ENCODE assay signal across 8 mouse cellular contexts in genomic region chr13:47288449-47288848, GRCm38 (mm10).
DNase-seq lines count a peak whose midpoint lies in the region; ATAC-seq lines count a peak whose summit lies in the region.

No protein-coding gene starts in this region.

- no peak overlapping the region for H3K4me2 ChIP-seq in kidney, embryonic 16.5 days (replicated peaks; ENCODE audit: low read depth, low read length)
- H3K4me2 ChIP-seq in limb, embryonic 15.5 days = no peak overlapping the region

- H3K27me3 ChIP-seq in kidney, embryonic 16.5 days (ENCODE audit: insufficient read depth, low read length) = no peaks in the 10 kb centered on the region
- peaks cover 10% of the 10 kb centered on the region for H3K27me3 ChIP-seq in limb, embryonic 15.5 days

- WGBS in kidney, embryonic 16.5 days = 45% methylated on average over 4 of the region's 4 CpGs
- 36% methylated on average over 4 of the region's 4 CpGs for WGBS in limb, embryonic 15.5 days

- no peak overlapping the region for H3K9ac ChIP-seq in kidney, embryonic 16.5 days (replicated peaks; ENCODE audit: low read length)
- no peak overlapping the region for H3K9ac ChIP-seq in limb, embryonic 15.5 days

- no peaks in the 10 kb centered on the region for H3K9me3 ChIP-seq in kidney, embryonic 16.5 days (ENCODE audit: low read length)
- no peaks in the 10 kb centered on the region for H3K9me3 ChIP-seq in limb, embryonic 15.5 days

- H3K27ac ChIP-seq in kidney, embryonic 16.5 days (ENCODE audit: low read length) = no peak overlapping the region
- no peak overlapping the region for H3K27ac ChIP-seq in limb, embryonic 15.5 days

- H3K36me3 ChIP-seq in kidney, embryonic 16.5 days (ENCODE audit: insufficient read depth, low read length) = no peaks in the 10 kb centered on the region
- no peaks in the 10 kb centered on the region for H3K36me3 ChIP-seq in limb, embryonic 15.5 days

- peak; percentile 45 for DNase-seq in CD4-positive helper T cell, adult 2 months (ENCODE audit: low read depth, low spot score)
- DNase-seq in adrenal gland, postnatal 10 days = peak; percentile 82
- DNase-seq in embryo, embryonic 11.5 days (ENCODE audit: low read depth, low spot score) = peak; percentile 65
- DNase-seq in neural tube, embryonic 10.5 days (ENCODE audit: extremely low spot score, low spot score) = peak; percentile 86
- DNase-seq in telencephalon, adult 2 months (ENCODE audit: low read depth, low spot score) = peak; percentile 42

- H3K4me1 ChIP-seq in kidney, embryonic 16.5 days (ENCODE audit: insufficient read depth, low read length) = no peaks in the 10 kb centered on the region
- H3K4me1 ChIP-seq in limb, embryonic 15.5 days = peaks cover 4% of the 10 kb centered on the region; the same call in 1 of the 2 replicates

- no peak overlapping the region for H3K4me3 ChIP-seq in kidney, embryonic 16.5 days (ENCODE audit: low read length)
- no peak overlapping the region for H3K4me3 ChIP-seq in limb, embryonic 15.5 days

- ATAC-seq in granulocyte monocyte progenitor cell, adult 5-6 weeks (replicated peaks; ENCODE audit: poor library complexity, severe bottlenecking) = peak; percentile 97
- peak; percentile 73; the same call in 1 of the 2 replicates for ATAC-seq in kidney, embryonic 16.5 days (ENCODE audit: low FRiP score, low TSS enrichment)
- ATAC-seq in limb, embryonic 15.5 days (ENCODE audit: insufficient number of reproducible peaks, low FRiP score, low TSS enrichment, low read depth) = 0 out of 2 replicates have a peak, but pooled peaks have one; percentile 55
